Mouse (Mus musculus): ENCODE measurements around the gene Acot12. TPM values are rescaled to one million over a fixed set of nuclear protein-coding genes. Genes with fewer than 3 reads are reported as not detected.
A peak's percentile ranks its signal among the peaks of the same experiment; 100 is the strongest.
"Not testable (repeated sequence)": the region's sequence is repeated elsewhere in the genome, so short reads cannot be mapped to it uniquely, and the experiment has no call there.

Acot12 gene
- polyA plus RNA-seq, 1 experiment, result 31.8 TPM

- no peaks in the 10 kb centered on the region for H3K27me3 ChIP-seq (ENCODE audit: control insufficient read depth, insufficient read depth, low read length)
- H3K4me3 ChIP-seq (ENCODE audit: low read depth, low read length), result no peak overlapping the region
- peaks cover 12% of the 10 kb centered on the region; the same call in 1 of the 2 replicates for H3K4me1 ChIP-seq (ENCODE audit: control insufficient read depth, insufficient read depth, insufficient read length, low read length)
- WGBS, result 26% methylated on average over 7 of the region's 7 CpGs
- H3K27ac ChIP-seq (ENCODE audit: insufficient read depth, low read depth, low read length), result peak overlapping the region; percentile 85
- TF ChIP-seq CTCF (IDR thresholded peaks at IDR 0.05; ENCODE audit: extremely low read depth, insufficient read length, insufficient replicate concordance, low read depth, low read length), result no peak
- no peak for TF ChIP-seq POLR2A (IDR thresholded peaks at IDR 0.05; ENCODE audit: low read depth, low read length)
- H3K36me3 ChIP-seq (ENCODE audit: control insufficient read depth, insufficient read depth, low read length), result peaks cover 6% of the 10 kb centered on the region; the same call in 1 of the 2 replicates
Measured at GRCm38 (mm10) chr13:91758316-91759048, 17.2 kb downstream of the Acot12 start.

- no peak overlapping the region for H3K27ac ChIP-seq (ENCODE audit: insufficient read depth, low read depth, low read length)
- H3K4me1 ChIP-seq (ENCODE audit: control insufficient read depth, insufficient read depth, insufficient read length, low read length), result peaks cover 14% of the 10 kb centered on the region
- H3K27me3 ChIP-seq (ENCODE audit: control insufficient read depth, insufficient read depth, low read length), result no peaks in the 10 kb centered on the region
- H3K36me3 ChIP-seq (ENCODE audit: control insufficient read depth, insufficient read depth, low read length), result peaks cover 6% of the 10 kb centered on the region; the same call in 1 of the 2 replicates
- WGBS, result 31% methylated on average over 8 of the region's 8 CpGs
- no peak for TF ChIP-seq POLR2A (IDR thresholded peaks at IDR 0.05; ENCODE audit: low read depth, low read length)
- TF ChIP-seq CTCF (IDR thresholded peaks at IDR 0.05; ENCODE audit: extremely low read depth, insufficient read length, insufficient replicate concordance, low read depth, low read length), result no peak
- no peak overlapping the region for H3K4me3 ChIP-seq (ENCODE audit: low read depth, low read length)
Measured at GRCm38 (mm10) chr13:91759791-91760190, 18.5 kb downstream of the Acot12 start.

GRCm38 (mm10) chr13:91760302-91761050, 19.2 kb downstream of the Acot12 start:
- no peak overlapping the region for H3K27ac ChIP-seq (ENCODE audit: insufficient read depth, low read depth, low read length)
- TF ChIP-seq POLR2A (IDR thresholded peaks at IDR 0.05; ENCODE audit: low read depth, low read length) (no peak), CTCF (IDR thresholded peaks at IDR 0.05; ENCODE audit: extremely low read depth, insufficient read length, insufficient replicate concordance, low read depth, low read length) (no peak)

GRCm38 (mm10) chr13:91761654-91762445, 20.5 kb downstream of the Acot12 start:
- no peak overlapping the region for H3K4me3 ChIP-seq (ENCODE audit: low read depth, low read length)
- no peak for TF ChIP-seq CTCF (IDR thresholded peaks at IDR 0.05; ENCODE audit: extremely low read depth, insufficient read length, insufficient replicate concordance, low read depth, low read length)
- TF ChIP-seq POLR2A (IDR thresholded peaks at IDR 0.05; ENCODE audit: low read depth, low read length), result no peak
- H3K27ac ChIP-seq (ENCODE audit: insufficient read depth, low read depth, low read length), result peak overlapping the region; percentile 82
- 74% methylated on average over 6 of the region's 6 CpGs for whole genome bisulfite sequencing
- H3K36me3 ChIP-seq (ENCODE audit: control insufficient read depth, insufficient read depth, low read length), result peaks cover 6% of the 10 kb centered on the region; the same call in 1 of the 2 replicates
- no peaks in the 10 kb centered on the region for H3K27me3 ChIP-seq (ENCODE audit: control insufficient read depth, insufficient read depth, low read length)
- peaks cover 14% of the 10 kb centered on the region for H3K4me1 ChIP-seq (ENCODE audit: control insufficient read depth, insufficient read depth, insufficient read length, low read length)

More at GRCm38 (mm10) chr13:91760302-91761050, 19.2 kb downstream of the Acot12 start:
- Histone ChIP-seq H3K36me3 (ENCODE audit: control insufficient read depth, insufficient read depth, low read length) (peaks cover 6% of the 10 kb centered on the region; the same call in 1 of the 2 replicates), H3K4me3 (ENCODE audit: low read depth, low read length) (no peak overlapping the region), H3K27me3 (ENCODE audit: control insufficient read depth, insufficient read depth, low read length) (no peaks in the 10 kb centered on the region), H3K4me1 (ENCODE audit: control insufficient read depth, insufficient read depth, insufficient read length, low read length) (peaks cover 14% of the 10 kb centered on the region)
- 92% methylated on average over 8 of the region's 8 CpGs for WGBS

GRCm38 (mm10) chr13:91763654-91764053, 22.3 kb downstream of the Acot12 start:
- peaks cover 13% of the 10 kb centered on the region for H3K4me1 ChIP-seq (ENCODE audit: control insufficient read depth, insufficient read depth, insufficient read length, low read length)
- WGBS, result 78% methylated on average over 3 of the region's 3 CpGs
- H3K27me3 ChIP-seq (ENCODE audit: control insufficient read depth, insufficient read depth, low read length); H3K36me3 ChIP-seq (ENCODE audit: control insufficient read depth, insufficient read depth, low read length); H3K4me3 ChIP-seq (ENCODE audit: low read depth, low read length); H3K27ac ChIP-seq (ENCODE audit: insufficient read depth, low read depth, low read length): not testable (repeated sequence)

- no peaks in the 10 kb centered on the region for H3K27me3 ChIP-seq (ENCODE audit: control insufficient read depth, insufficient read depth, low read length)
- TF ChIP-seq CTCF (IDR thresholded peaks at IDR 0.05; ENCODE audit: extremely low read depth, insufficient read length, insufficient replicate concordance, low read depth, low read length), result no peak
- TF ChIP-seq POLR2A (IDR thresholded peaks at IDR 0.05; ENCODE audit: low read depth, low read length), result no peak
- H3K27ac ChIP-seq (ENCODE audit: insufficient read depth, low read depth, low read length), result 0 out of 2 replicates have a peak overlapping the region, but pooled peaks have one; percentile 10
- H3K4me1 ChIP-seq (ENCODE audit: control insufficient read depth, insufficient read depth, insufficient read length, low read length), result peaks cover 12% of the 10 kb centered on the region
- no peak overlapping the region for H3K4me3 ChIP-seq (ENCODE audit: low read depth, low read length)
- H3K36me3 ChIP-seq (ENCODE audit: control insufficient read depth, insufficient read depth, low read length), result peaks cover under 1% of the 10 kb centered on the region; the same call in 1 of the 2 replicates
- 54% methylated on average over 4 of the region's 4 CpGs for WGBS
Measured at GRCm38 (mm10) chr13:91765627-91766026, 24.3 kb downstream of the Acot12 start.

Data from small intestine, adult 2 months (tissue).